Mouse (Mus musculus) T-helper 1 cell (primary cell): Measurements from ENCODE around the gene Ranbp6.

Experiments used
- in situ Hi-C: fragments of 300-600 bp; cut with MboI, MseI; formaldehyde crosslinking; loops from one replicate; pipeline ENCODE4 v1.15.1; 2025; ENCODE audit warnings: high pct_unique_total_duplicates

Gene Ranbp6

DNA sequence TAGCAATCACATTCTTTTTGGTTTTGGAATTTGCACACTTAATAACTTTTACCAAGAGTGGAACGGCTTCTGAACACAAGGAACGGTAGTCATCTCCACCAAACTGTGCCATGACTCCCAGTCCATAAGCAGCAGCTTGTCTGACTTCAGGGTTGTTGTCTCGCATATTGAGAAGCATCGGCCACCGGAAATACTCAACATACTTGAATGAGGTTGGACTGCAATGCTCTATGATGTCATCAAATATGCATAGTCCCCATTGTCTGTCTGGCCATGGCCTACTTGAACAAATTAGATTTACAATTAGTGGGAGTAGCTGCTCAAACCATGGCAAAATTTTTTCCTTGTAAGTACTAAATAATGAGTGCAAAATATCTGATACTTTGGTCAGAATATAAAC, 2.8 kb downstream of the Ranbp6 start:
- in situ Hi-C loops = no loop called here

DNA sequence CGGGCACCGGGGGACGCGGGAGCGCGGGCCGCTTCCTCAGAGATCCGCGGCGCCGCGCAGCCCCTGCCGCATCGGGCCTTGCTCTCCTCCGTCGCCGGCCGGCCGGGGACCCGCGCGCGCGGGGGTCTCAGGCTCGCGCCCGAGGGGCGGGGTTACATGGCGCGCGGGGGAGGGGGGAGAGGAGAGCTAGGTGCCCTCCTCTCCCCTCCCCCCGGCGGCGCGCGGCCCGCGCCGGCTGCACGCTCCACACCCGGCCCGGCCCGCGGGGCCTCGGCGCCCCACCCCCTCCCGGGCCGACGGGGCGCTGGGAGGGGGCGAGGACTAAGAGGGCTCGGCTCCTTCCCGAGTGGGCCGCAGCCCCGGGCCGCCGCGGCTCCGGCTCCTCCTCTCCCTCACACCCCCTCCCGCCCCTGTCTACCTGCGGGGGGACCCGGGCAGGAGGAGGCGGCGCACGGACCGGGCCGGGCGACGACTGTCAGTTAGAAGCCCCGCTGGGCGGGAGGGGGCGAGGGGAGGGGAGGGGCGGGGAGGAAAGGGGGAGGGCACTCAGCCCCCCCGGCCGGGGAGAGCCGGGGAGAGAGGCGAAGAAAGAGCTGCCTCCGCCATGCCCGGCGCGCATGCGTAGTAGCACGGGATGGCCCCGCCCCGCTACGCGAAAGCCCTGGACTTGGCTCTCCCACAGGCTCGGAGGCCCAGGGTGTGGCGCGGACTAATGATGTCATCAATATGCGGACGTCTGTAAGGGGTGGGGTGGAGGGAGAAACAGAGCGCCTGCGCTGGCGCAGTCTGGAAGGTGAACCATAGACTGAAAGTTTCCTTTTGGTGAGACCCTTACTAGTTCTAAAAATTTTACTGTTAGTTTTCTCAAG, 6.6 kb downstream of the Ranbp6 start, which contains the start of gene 9930021J03Rik:
Gene 9930021J03Rik (minus strand): TSS at position 73 of the 869 bp plus-strand sequence.
- in situ Hi-C loops = no loop called here

DNA sequence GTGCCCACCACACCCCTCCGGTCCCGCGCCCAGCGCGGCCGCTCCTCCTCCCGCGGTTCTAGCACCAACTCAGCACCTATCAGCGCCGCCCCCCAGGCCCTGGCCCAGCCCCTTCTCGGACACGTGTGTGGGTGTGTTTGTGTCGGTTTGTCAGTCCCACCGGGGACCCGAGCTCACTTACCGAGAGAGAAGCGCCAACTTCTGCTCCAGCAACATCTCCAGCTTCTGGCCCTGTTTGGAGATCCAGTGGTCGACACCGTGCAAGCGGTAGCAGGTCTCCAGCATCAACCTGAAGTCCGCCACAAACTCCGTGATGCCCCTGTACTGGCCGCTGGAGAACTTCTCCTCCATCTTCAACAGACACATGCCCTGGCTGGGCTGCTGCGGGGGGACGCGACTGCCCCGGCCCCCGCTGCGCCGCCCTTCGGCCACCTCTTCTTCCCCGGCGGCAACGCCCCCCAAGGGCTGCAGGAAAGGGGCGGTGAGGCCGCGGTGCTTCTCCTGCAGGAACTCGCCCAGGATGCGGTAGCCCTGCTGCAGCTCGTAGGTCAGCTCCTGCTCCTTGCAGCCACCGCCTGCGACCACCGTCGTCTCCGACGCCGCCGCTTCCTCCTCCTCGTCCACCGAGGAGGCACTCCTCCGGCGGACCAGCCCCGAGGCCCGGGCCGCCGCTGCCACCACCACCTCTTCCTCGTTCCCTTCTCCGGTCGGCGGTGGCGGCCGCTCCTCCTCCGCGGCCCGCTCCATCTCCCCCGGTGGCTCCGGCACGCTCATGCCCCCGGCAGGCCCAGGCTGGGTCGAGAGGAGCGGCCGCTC, 7.5 kb downstream of the Ranbp6 start:
- in situ Hi-C loops = no loop called here

DNA sequence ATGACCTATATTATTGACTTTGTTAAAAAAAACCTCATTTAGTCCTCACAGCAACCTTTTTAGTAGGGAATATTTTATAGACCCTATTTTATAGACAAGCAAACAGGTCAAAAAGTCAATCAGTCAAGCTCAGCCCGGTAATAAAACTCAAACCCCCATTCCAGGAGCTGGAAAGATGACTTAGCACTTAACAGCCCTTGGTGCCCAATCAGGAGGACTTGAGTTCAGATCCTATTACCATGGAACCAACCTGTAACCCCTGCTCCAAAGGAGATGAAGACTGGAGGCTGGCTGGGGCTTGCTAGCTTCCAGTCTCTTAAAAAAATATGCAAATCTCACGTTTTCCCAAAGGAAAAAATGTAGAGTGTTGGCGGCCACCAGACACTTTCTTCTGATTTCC, 8.8 kb downstream of the Ranbp6 start:
- in situ Hi-C loops = no loop called here

- in situ Hi-C loops = no loop called here
Observed at GRCm38 (mm10) chr19:29797371-29797770, 15.4 kb downstream of the Ranbp6 start.

- in situ Hi-C loops = no loop called here
Observed at GRCm38 (mm10) chr19:29787997-29788396, 24.8 kb downstream of the Ranbp6 start.

DNA sequence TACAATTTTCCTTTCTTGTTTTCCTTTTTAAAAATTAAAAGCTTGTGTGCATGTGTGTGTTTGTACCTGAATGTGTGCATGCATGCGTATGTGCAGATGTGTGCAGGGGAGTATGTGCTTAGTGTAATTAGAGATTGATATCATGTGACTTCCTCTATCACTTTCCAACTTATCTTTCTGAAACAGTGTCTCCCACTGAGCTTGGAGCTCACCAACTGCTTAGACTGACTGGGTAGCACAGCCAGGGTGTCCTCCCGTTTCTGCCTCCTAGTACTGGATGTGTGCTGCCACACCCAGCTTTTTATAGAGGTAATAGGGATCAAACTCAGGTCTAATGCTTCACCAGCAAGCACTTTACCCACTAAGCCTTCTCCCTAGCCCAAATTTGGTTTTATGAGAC, 29.9 kb downstream of the Ranbp6 start:
- in situ Hi-C loops = no loop called here
